Mouse (Mus musculus): ENCODE results near the gene Mettl8.

GRCm38 (mm10) chr2:70961086-70961941 is 94.1 kb downstream of the Mettl8 start:
- TF ChIP-seq POLR2A (IDR thresholded peaks at IDR 0.05; ENCODE audit: extremely low read depth, insufficient read depth, low read length): no peak
- no peak for TF ChIP-seq CTCF (IDR thresholded peaks at IDR 0.05; ENCODE audit: extremely low read depth, insufficient read depth, low read length)
